Mouse (Mus musculus) cerebellum, postnatal 36 days (tissue): ENCODE results near the gene Pak7.

Experiments used
- DNase-seq, 2 experiments: peaks; one replicate each; pipeline ENCODE4 v3.0.0; 2021 to 2022; ENCODE audit warnings: mixed read lengths in 2 of 2

Gene Pak7

GRCm38 (mm10) chr2:136150752-136151151, 237.0 kb downstream of the Pak7 start:
- DNase-seq: no peak

- peak in 1 of 2 experiments; percentile 27 for DNase-seq
These were observed 238.2 kb downstream of the Pak7 start for GRCm38 (mm10) chr2:136149530-136149929.

- peak; percentile 89 to 95 for DNase-seq
These were observed 238.8 kb downstream of the Pak7 start for GRCm38 (mm10) chr2:136148999-136149398.

GRCm38 (mm10) chr2:136140807-136141206, 247.0 kb downstream of the Pak7 start:
- DNase-seq: no peak

GRCm38 (mm10) chr2:136139159-136140069, 248.4 kb downstream of the Pak7 start:
- peak; percentile 49 to 64 for DNase-seq

GRCm38 (mm10) chr2:136138451-136138850, 249.3 kb downstream of the Pak7 start:
- no peak for DNase-seq

GRCm38 (mm10) chr2:136121867-136122266, 265.9 kb downstream of the Pak7 start:
- DNase-seq: no peak

- DNase-seq: no peak
These were observed 269.8 kb downstream of the Pak7 start for GRCm38 (mm10) chr2:136118006-136118405.

- no peak for DNase-seq
These were observed 274.4 kb downstream of the Pak7 start for GRCm38 (mm10) chr2:136113374-136113773.

- peak in 1 of 2 experiments; percentile 10 for DNase-seq
These were observed 278.8 kb downstream of the Pak7 start for GRCm38 (mm10) chr2:136109038-136109363.

- DNase-seq: peak; percentile 17 to 22
These were observed 279.4 kb downstream of the Pak7 start for GRCm38 (mm10) chr2:136108124-136109037.

- no peak for DNase-seq
These were observed 280.2 kb downstream of the Pak7 start for GRCm38 (mm10) chr2:136107597-136107996.

- no peak for DNase-seq
These were observed 290.6 kb downstream of the Pak7 start for GRCm38 (mm10) chr2:136097143-136097542.

GRCm38 (mm10) chr2:136095978-136096377, 291.8 kb downstream of the Pak7 start:
- no peak for DNase-seq

GRCm38 (mm10) chr2:136064356-136064755, 323.4 kb downstream of the Pak7 start:
- no peak for DNase-seq

GRCm38 (mm10) chr2:136059029-136059669, 328.6 kb downstream of the Pak7 start:
- no peak for DNase-seq

GRCm38 (mm10) chr2:136058398-136058797, 329.4 kb downstream of the Pak7 start:
- no peak for DNase-seq

- no peak for DNase-seq
These were observed 329.9 kb downstream of the Pak7 start for GRCm38 (mm10) chr2:136057861-136058331.

- DNase-seq: no peak
These were observed 336.0 kb downstream of the Pak7 start, which contains the start of gene Lamp5 for GRCm38 (mm10) chr2:136051688-136052289. Gene Lamp5, plus strand, starts transcription at chr2:136052239.

- DNase-seq: peak; percentile 39 to 44
These were observed 336.8 kb downstream of the Pak7 start for GRCm38 (mm10) chr2:136050793-136051615.

GRCm38 (mm10) chr2:136048464-136048863, 339.3 kb downstream of the Pak7 start:
- DNase-seq: peak in 1 of 2 experiments; percentile 24
